Mouse (Mus musculus): ENCODE data around the gene Sike1. TPM values are rescaled to one million over a fixed set of nuclear protein-coding genes. Genes with fewer than 3 reads are reported as not detected.

Sike1 gene
- total RNA-seq (2015) (62.6 and 75.0 TPM in 2 replicates), total RNA-seq (2017) (65.9 and 74.4 TPM in 2 replicates)

- peak; percentile 88 for ATAC-seq (ENCODE audit: poor library complexity, severe bottlenecking)
Measured at GRCm38 (mm10) chr3:102995605-102996321, at the start of gene Sike1. Sike1 (plus strand) TSS chr3:102995708.

DNA sequence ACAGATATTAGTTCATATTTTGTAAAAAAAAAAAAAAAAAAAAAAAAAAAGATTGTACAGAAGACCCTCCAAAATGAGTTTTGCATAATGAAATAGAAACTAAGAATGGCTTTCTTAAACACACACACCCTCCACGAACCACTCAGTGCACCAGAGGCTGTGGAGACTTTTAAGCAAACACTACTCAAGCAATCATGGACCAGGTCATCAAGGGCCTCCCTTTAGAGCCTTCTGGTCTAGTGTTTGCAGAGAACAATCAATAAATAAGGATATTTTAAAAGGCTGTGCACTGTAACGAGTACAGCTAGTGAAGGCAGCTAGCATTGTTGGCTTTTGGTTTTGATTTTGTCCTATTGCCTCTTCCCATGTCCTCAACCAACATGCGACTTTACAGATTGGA is 49.2 kb upstream of the Sike1 start:
- ATAC-seq (ENCODE audit: poor library complexity, severe bottlenecking), result no peak

GRCm38 (mm10) chr3:102946861-102947260 is 48.6 kb upstream of the Sike1 start:
- no peak for ATAC-seq (ENCODE audit: poor library complexity, severe bottlenecking)

- no peak for ATAC-seq (ENCODE audit: poor library complexity, severe bottlenecking)
Measured at GRCm38 (mm10) chr3:102954476-102954875, 41.0 kb upstream of the Sike1 start.

GRCm38 (mm10) chr3:102955143-102955542 is 40.4 kb upstream of the Sike1 start:
- no peak for ATAC-seq (ENCODE audit: poor library complexity, severe bottlenecking)

DNA sequence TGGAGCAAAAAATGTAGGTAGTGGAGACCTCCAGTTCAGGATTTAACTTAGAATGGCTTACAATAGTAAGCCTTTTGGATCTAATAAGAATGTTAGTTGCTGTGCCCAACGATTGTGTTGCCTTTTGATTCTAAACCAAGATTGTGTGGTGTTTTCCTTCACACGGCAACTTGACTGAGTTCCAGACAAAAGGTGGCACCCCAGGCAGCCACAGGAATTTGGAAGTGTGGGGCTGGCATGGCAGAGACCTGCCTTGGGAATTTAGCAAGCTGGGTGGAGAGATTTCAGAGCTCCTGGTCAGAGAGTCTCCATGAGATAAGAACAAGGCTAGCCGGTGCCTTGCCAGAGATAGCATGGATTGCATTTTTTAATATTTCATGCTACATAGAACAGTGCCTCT is 39.9 kb upstream of the Sike1 start:
- no peak for ATAC-seq (ENCODE audit: poor library complexity, severe bottlenecking)

- no peak for ATAC-seq (ENCODE audit: poor library complexity, severe bottlenecking)
Measured at GRCm38 (mm10) chr3:102964033-102964432, 31.5 kb upstream of the Sike1 start, which contains the start of gene Nr1h5. Nr1h5 (minus strand) TSS chr3:102964133.

- ATAC-seq (ENCODE audit: poor library complexity, severe bottlenecking), result no peak
Measured at GRCm38 (mm10) chr3:102970067-102970466, 25.4 kb upstream of the Sike1 start.

DNA sequence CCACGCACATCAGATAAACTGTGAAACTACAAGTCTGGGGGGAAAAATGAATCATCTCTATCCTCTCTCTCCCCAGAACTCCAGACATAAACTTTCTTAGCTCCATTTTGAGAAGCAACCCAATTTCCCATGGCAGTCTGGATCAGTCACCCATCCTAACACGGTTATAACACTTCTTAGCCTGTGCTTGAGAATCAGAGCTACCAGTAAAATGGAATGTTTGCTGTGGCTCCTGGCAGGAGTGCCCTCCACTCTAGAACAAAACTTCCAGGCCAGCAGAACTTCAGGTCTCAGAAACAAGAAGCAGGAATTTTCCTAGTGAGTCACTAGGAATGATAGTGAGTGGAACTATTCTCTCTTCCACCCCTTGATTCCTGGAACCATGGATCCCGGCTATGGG is 25.0 kb upstream of the Sike1 start:
- no peak for ATAC-seq (ENCODE audit: poor library complexity, severe bottlenecking)

DNA sequence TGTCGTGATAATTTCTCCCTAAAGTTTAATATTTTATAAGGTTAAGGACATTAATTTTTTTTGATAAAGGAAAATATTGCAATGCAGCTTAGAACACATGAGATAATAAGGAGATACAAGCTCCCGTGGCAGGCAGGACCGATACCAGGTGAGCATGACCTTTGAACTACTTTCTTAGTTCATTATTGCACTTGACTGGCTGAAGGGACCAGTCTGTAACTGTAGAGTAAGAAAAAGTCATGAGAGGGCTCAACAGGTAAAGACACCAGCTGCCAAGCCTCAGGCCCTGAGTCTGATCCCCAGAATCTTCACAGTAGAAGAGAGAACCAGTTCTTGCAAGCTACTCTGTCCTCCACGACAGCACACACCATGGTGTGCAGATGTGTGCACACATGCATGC is 18.6 kb upstream of the Sike1 start:
- no peak for ATAC-seq (ENCODE audit: poor library complexity, severe bottlenecking)

DNA sequence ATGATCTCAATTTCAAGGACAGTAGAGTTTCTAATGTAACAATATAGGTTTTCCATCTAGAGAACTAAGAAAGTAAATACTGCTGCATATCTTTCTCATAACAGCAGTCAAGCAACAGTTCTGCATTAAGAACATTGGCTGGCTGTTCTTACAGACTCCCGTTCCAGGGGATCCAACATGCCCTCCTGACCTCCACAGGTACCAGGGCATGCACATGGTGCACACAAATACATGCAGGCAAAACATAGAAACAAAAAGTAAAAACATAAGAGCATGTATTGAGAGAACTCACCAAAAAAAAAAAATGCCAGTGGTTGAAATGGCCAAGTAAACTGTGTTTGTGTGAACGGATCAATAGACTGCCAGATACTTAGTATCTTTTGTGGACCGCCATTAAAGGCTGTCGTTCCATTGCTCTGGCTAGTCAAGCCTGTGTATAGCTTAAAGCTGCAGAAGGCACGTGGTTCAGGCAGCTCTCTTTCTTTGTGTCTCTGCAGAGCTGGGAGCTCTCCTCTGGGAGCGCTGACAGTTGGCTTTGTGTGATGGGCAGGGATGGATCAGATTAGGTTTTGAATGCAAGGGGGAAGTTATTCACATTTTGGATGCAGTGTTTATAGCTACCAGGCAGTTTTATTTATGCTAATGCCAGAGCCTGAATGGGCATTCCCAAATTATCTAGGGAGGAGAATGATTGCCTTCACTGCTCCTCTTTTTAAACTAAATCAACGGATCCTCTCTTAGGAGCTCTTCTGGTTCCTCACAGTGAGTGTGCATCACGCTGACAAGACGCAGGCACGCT is 15.8 kb upstream of the Sike1 start:
- no peak for ATAC-seq (ENCODE audit: poor library complexity, severe bottlenecking)

- ATAC-seq (ENCODE audit: poor library complexity, severe bottlenecking), result no peak
Measured at GRCm38 (mm10) chr3:102980349-102980736, 15.2 kb upstream of the Sike1 start.

DNA sequence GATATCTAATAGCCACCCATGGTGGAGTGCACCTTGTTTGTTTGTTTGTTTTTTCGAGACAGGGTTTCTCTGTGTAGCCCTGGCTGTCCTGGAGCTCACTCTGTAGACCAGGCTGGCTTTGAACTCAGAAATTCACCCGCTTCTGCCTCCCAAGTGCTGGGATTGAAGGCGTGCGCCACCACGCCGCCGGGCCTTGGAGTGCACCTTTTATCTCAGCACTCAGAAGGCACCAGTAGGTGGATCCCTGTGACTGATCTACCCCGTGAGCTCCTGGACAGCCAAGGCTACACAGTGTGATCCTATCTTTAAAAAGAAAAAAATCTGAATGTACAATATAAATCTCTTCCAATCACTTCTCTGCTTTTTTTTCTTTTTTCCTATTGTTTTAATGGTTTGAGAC is 4.5 kb upstream of the Sike1 start:
- no peak for ATAC-seq (ENCODE audit: poor library complexity, severe bottlenecking)

GRCm38 (mm10) chr3:102992936-102993335 is 2.6 kb upstream of the Sike1 start:
- ATAC-seq (ENCODE audit: poor library complexity, severe bottlenecking), result no peak

DNA sequence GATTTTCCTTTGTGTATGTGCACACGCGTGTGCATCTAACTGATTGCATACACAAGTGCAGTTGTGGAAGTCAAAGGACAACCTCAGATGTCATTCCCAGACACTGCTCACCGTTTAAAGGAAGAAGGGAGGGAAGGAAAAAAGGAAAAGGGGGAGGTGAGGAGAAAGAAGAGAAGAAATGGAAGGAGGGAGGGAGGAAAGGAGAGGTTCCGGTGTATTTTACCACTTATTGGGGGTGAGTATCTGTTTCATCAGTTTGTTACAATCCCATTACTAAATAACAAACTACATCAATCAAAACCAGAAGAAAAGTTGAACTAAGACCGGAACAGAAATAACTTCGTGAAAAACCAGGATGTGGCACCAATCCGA is 289 bp upstream of the Sike1 start:
- no peak for ATAC-seq (ENCODE audit: poor library complexity, severe bottlenecking)

GRCm38 (mm10) chr3:102997036-102997435 is 1.5 kb downstream of the Sike1 start:
- no peak for ATAC-seq (ENCODE audit: poor library complexity, severe bottlenecking)

- no peak for ATAC-seq (ENCODE audit: poor library complexity, severe bottlenecking)
Measured at GRCm38 (mm10) chr3:102997591-102997990, 2.1 kb downstream of the Sike1 start.

- ATAC-seq (ENCODE audit: poor library complexity, severe bottlenecking), result no peak
Measured at GRCm38 (mm10) chr3:103001595-103001994, 6.1 kb downstream of the Sike1 start.

DNA sequence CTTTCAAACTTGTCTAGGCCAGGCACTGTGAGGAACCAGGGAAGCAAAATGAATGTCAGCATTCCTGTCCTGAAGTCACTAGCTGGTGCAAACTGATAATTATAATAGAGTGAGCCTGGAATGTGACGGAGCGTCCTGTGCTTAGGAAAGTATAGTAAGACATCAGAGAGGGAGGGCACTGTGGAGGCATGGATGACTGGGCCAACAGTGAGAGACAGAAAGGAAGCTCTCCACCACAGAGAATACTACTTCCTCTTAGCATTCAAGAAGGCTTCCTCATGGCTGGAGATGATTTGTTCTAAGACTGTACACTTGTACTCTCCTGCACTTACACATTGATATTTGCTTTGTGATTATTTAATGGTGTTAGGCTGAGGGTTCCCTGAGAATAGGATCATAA is 21.8 kb downstream of the Sike1 start:
- ATAC-seq (ENCODE audit: poor library complexity, severe bottlenecking), result peak; percentile 41

- ATAC-seq (ENCODE audit: poor library complexity, severe bottlenecking), result no peak
Measured at GRCm38 (mm10) chr3:103019462-103019861, 24.0 kb downstream of the Sike1 start.

GRCm38 (mm10) chr3:103020249-103020942 is 24.9 kb downstream of the Sike1 start, which contains the start of gene Csde1:
Csde1 (plus strand) TSS chr3:103020426.
- ATAC-seq (ENCODE audit: poor library complexity, severe bottlenecking), result peak; percentile 79
